Mouse (Mus musculus) testis, postnatal 10 days (tissue): Measurements from ENCODE around the gene Gm20388.

Experiments used
- DNase-seq: peaks from one replicate; pipeline ENCODE4 v3.0.0; 2021; ENCODE audit warnings: low spot score

Gene Gm20388

GRCm38 (mm10) chr8:120124261-120124660 lies 213.6 kb downstream of the Gm20388 start:
- DNase-seq: no peak

GRCm38 (mm10) chr8:120124836-120125389 lies 214.3 kb downstream of the Gm20388 start:
- DNase-seq: no peak

DNA sequence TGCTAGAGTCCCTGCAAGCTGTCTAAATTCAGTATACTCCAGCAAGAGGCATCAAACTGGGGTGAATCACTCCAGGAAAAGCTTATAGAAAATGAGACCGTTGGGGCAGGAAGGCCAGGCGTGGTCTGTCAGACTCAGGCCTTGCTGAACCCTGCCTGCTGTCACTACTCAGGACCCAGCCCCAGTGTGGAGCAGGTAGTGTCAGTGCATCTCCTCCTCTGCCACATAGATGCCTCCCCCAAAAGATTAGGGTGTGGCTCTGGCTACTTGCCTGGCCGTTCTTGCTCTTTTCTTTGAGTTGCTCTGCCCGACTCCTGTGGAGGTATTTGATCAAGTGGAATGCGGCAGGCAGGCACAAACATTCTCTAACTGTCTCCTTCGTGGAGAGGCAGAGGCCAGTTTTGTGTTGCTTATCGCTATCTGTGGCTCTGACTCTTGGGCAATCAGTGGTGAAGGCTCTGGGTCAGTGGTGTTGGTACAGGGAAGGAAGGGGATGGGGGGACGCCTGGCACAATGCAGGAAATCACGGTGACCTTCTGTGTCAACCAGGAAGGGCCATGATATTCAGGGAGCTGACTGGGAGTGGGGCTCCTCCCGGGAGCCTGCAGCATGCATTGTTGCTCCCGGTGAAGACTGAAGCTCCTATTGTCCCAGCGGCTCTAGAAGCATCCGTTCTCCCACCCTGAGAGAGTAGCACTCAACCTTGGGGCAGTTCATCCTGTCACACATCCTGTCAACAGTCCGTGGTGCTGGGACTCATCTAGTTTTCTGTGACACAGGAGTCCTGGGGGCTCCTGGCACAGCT lies 215.9 kb downstream of the Gm20388 start:
- no peak for DNase-seq

DNA sequence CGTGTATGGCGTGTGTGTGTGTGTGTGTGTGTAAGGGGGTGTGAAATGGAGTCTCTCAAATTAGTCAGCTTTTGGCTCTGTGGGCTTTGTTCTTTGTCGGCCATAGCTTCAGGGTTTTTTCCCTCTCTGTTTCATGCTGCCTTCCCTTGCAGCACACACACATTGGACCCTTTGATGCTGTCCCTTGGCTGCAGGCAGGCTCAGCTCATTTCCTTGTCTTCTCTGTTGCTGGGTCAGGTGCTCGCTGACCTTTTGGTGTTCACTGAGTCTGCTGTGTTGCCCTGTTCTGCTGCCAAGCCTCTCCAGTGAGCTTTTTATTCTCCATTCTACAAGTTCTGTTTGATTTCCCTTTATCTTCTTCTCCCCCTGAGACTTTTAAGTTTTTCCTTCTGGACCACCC lies 218.9 kb downstream of the Gm20388 start:
- DNase-seq: no peak

DNA sequence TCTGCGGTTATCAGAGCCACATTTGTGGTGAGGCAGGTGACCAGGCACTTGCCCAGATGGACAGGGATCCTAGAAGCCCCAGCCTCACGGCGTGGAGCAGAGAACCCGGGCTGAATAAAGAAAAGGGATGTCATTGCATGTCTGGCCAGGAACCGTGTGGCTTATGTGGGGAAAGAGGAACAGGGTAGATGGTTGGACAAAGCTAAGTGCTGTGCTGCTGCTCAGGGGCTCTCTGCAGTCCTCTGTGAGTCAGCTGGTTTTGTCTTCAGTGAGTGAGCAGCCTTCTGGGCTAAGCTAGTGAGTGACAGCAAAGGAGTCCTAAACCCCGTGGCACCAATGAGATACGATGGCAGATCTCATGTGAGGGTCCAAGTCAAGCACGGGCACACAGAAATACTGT lies 220.5 kb downstream of the Gm20388 start:
- DNase-seq: no peak

DNA sequence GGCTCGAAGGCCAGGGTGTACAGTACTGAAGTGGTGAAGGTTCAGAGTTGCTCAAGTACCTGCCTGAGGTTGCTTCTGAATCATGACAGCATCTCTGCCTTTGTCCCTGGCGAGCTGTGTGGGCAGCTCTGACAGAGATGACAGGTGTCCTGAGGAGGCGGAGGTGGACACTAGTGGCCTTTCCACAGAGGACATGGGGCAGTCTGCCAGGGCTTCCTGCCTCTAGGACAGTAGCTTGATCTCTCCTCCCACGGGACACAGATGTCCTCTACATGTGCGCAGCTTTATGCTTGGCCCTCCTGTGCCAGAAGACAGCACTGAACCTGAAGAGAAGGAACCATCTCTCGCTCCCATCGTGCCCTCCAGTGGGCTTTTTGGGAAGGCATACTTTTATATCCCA lies 222.5 kb downstream of the Gm20388 start:
- no peak for DNase-seq

DNA sequence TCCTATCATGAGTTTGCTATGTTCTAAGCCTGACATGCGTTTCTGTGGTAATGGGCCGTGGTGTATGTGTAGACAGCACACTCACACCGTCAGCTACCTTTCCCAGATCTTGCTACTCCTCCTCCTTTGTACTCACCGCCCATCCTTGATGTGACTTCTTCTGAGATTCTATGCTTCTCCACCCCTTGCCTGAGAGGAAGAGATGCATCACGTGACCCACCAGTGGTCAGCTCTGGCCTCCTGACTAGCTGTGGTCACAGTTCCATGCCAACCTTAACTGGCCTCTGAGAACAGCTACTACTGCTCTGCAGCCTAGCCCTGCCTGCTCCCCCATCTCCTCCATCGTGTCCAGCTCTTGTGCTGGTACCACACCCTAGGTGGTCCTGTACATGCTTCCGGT lies 225.0 kb downstream of the Gm20388 start:
- no peak for DNase-seq

- DNase-seq: no peak
These were observed 226.0 kb downstream of the Gm20388 start for GRCm38 (mm10) chr8:120136618-120137017.

DNA sequence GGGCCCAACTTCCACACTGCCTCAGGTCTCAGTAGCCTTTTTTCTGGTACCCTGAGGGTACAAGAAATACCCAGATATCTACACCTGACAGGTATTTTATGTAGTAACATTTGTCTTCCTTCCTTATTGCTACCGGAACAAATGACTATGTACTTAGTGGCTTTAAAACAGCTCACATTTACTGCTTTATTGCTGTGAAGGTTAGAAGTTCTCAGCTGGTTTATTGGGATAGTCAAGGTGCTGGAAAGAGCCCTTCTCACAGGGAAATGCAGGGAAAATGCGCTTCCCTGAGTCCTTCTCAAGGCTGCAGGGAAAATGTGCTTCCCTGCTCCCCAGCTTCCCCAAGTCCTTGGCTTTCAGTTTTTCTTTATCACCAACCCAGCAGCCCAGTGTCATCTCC lies 228.3 kb downstream of the Gm20388 start:
- DNase-seq: no peak

GRCm38 (mm10) chr8:120140769-120141168 lies 230.1 kb downstream of the Gm20388 start:
- no peak for DNase-seq

DNA sequence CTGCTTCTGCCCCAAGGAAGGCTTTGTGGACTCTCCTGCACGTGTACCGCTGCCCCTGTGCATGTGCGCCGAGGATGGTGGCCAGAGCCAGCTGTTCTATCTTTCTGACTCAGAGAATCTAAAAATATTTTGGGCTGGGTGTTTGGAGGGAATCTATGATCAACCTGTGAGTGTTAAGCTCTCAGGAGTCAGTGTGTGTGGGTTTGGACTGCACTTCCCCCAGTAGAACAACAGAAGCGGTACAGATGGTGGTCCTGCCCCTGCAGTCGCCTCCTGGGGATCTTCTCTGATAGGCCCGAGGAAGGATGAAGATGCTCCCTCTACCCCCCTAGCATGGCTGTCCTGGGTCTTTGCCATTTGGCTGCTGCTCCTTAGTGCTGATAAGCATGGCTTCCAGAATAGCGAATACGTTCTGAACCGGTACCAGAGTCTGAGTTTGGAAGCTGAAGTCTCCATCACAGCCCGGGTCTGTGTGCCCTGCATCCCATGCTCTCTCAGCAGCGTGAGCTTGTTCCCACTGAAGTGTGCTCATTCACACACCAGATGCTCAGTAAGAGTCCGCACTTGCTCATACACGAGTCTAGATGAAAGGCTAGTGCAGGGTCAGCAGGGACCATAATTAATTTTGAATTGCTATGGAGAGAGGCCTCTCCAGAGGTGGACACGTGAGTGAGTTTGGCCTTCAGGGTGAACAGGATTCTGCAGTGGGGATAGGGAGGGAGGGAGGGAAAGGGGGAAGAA lies 233.4 kb downstream of the Gm20388 start:
- DNase-seq: no peak

GRCm38 (mm10) chr8:120144652-120145301 lies 234.1 kb downstream of the Gm20388 start:
- DNase-seq: no peak

GRCm38 (mm10) chr8:120146051-120146450 lies 235.4 kb downstream of the Gm20388 start:
- DNase-seq: no peak

DNA sequence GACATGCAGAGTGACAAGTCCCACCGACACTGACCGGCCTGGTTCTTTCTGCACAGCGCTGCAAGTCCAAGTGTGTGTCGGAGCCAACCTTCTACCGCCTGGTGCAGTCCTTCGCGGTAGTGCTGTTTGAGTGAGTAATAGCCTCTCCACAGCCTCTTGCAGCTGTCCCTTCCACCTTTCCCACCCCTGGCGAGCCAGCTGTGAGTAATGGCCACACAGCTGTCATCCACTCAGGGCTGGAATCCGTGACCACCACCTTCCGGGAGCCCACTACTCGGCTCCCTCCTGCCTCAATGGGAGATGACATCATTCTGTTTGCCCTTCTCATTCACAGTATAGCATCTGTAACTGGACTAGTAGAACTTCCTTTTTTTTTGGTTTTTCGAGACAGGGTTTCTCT lies 239.4 kb downstream of the Gm20388 start:
- no peak for DNase-seq

DNA sequence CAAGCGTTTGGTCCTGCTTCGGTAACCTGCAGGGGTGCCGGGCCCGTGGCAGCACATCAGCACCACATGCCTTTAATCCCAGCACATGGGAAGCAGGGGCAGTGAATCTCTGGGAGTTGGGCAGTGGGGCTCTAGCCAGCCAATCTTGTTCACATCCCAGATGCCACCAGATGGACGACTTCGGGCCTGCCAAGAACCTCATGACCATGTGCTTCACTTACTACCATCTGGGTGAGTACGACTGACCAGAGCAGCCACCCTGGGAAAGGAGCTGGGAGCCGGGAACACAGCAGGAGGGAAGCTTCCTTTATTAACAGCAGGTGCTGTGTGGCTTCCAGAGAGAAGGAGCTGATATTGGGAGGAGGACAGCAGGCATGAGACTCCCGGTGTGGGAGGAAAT lies 240.5 kb downstream of the Gm20388 start:
- no peak for DNase-seq

- DNase-seq: no peak
These were observed 242.0 kb downstream of the Gm20388 start for GRCm38 (mm10) chr8:120152636-120153035.

DNA sequence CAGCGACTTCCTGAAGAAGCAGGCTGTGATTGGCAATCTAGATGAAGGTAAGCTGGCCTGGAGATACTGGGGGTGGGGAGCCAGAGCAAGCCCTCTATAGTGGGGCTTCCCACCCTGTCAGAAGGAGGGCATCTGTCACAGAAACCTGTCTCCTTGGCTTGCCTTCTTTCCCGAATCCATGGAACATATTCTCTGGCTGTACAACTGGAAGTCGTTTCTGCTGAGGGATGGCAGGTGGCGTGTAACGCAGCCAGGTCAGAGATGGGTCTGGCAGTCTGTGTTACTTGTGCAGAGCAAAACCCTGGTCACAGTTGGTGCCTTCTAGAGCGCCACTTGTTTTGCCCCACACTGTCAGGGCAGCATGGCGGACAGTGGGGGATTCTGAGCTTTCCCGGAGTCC lies 249.7 kb downstream of the Gm20388 start:
- no peak for DNase-seq

DNA sequence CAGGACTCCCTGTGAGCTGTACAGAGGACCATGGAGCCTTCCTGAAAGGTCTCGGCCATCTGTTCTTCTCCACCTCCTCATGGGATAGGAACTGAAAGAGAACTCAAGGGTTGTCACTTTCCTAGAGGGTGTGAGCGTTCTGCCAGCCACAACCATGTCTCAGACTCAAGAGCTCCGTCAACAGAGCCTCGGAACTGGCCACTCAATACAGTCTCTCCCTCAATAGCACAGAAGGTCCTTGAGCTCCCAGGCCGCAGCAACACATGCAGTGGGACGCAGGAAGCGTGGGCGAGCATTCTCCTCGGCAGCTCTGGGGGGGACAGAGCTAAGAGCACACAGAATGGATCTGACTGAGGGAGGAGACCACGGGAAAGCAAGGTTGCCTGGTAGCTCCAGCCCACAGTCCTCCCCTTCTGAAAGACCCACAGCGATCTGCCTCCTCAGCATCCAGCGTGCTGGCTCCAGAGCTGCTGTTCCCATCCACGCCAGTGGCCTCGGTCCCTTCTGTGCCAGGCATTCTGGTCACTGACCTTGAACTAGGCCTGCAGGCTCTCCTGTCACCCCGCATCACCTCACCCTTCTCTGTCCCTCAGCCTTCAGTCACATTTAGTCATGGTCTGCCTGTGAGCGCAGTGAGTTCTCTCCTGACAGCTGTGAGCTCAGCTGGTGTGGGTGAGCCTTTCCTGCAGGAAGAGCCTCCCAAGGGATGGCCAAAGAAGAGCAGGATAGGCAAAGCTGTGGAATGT lies 251.2 kb downstream of the Gm20388 start:
- DNase-seq: no peak

DNA sequence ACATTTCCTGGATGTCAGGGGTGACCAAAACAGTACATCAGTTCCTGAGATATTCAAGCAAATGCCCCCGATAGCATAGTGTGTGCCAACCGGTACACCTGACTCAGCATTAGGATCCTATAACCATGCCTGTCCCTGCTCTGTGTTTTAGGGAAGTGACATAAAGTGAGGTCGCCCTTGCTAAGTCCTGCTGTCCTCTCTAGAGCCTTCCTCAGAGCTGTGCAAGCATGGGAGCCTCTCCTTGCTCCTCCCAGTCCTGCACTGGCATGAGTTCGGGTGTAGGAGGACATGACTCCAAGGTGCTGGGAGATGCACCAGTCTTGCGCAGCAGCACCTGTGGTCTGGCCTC lies 251.7 kb downstream of the Gm20388 start:
- no peak for DNase-seq

GRCm38 (mm10) chr8:120163376-120163775 lies 252.7 kb downstream of the Gm20388 start:
- no peak for DNase-seq

DNA sequence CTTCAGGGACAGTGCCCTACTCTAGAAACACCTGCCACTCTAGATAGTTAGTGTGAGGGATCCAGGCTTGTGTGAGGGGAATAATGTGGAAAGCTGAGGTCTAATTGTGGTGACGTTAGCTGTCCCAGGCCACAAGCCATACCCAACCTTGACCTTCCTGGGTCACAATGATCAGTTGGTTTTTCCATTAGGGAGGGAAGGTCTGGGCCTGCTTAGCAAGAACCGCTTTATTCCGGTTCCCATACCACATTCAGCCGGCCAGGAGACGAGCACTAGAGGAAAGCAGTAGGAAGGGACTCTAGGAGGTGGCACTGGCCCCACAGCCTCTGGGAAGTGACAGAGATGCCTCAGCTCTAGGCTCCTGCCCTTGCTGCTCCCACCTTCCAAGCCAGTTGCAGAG lies 253.4 kb downstream of the Gm20388 start:
- no peak for DNase-seq

DNA sequence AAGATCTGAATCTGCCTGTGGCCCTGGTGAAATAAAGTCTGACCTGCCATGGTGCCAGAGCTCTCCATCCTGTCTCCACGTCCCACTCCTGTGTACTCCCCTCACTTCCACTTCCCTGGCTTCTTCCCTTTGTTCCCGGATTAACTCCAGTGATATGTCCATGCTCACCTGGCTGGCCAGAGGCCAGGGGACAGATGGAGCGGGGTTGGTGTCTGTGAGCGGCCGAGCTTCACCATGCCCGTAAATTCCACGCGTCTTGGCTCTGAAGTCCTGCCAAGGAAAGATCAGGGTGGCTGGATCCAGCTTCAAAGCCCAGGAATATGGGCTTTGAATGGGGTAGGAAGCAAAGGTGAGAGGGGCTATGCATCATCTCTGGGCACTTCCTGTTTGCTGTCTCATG lies 256.5 kb downstream of the Gm20388 start:
- no peak for DNase-seq
